Mouse (Mus musculus): ENCODE measurements at regions not wholly inside any gene's neighbourhood (a gene's known extent, or its start where the extent isn't known, plus 50 kb on each side); places are given as distances from the start of the nearest gene placed in this dataset.

GRCm38 (mm10) chr8:126807171-126807768 lies 138.4 kb downstream of the Tomm20 start:
- no peak for DNase-seq

GRCm38 (mm10) chr8:126806591-126806990 lies 139.1 kb downstream of the Tomm20 start:
- no peak for DNase-seq

GRCm38 (mm10) chr8:126806181-126806560 lies 139.5 kb downstream of the Tomm20 start:
- no peak for DNase-seq

DNA sequence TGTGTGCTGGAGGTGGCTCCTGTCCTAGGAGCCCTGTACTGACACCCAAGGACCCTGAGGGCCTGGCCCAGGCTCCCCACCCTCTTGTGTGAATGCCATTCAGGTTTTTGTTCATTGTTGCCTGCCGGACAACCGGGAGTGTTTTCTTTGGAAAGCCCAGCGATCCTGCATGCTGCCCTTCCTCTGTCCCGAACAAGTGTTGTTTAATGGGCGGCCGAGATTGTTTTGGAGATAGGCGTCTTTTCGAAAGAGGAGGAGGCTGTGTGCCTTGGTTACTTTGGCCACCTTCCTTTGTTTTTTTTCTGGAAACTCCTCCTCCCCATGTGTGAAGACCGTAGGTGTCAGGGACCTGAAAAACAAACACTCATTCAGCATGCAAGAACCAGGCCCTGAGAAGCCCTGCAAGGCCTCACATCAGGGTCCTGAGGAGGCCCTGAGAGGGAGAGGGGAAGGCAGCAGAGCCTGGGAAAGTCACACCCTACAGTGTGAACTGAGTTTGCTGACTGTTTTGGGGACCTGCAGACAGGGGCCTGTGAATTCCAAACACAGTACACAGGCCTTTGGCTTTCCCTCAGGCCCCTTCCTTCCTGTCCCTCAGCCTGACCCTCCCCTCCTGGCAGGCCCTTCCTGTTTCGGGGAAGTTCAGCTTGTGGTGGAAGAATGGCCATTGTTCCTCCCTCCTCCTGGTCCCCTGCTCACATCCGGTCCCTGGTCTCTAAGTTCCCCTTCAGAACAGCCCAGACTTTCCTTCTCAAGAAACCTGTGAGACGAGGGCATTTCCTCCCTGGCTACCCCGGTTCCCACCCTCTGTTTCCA lies 140.1 kb downstream of the Tomm20 start:
- no peak for DNase-seq

DNA sequence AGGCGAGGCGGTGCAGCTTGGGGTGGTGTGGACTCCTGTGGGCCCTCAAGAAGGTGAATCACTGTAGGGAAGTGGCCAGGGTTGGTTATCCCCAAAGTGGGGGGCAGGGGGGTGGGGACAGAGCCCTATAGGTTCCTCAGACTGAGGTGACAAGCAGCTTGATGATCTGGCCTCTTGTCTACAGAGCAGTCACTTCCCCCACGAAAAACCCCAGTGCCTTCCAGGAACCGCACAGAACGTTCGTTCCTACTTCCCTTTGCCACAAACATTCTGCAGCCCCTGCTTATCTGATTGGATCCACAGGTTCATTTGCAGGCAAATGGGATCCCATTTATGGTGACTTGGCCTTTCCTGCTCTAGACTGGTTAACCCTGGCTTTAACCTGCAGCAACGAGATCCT lies 141.5 kb downstream of the Tomm20 start:
- DNase-seq: no peak

- no peak for DNase-seq
Observed at GRCm38 (mm10) chr8:126802641-126803040, 143.0 kb downstream of the Tomm20 start.

DNA sequence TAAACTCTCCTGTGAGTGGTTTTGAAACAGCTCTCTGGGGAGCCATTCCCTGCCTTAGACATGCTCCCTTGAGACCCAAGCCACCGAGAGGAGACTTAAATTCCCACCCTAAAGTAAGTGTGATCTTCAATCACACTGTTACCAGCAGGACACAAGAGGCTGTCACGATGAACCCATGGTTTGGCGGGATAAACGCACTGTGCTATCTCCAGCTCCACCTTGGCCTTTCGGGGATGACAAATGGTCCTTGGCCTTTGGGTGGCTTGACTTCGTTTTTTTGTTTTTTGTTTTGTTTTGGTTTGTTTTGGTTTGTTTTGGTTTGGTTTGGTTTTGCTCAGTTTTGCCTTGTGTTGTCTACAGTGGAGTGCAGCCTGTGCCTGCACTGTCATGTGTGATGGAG lies 144.7 kb downstream of the Tomm20 start:
- DNase-seq: no peak

DNA sequence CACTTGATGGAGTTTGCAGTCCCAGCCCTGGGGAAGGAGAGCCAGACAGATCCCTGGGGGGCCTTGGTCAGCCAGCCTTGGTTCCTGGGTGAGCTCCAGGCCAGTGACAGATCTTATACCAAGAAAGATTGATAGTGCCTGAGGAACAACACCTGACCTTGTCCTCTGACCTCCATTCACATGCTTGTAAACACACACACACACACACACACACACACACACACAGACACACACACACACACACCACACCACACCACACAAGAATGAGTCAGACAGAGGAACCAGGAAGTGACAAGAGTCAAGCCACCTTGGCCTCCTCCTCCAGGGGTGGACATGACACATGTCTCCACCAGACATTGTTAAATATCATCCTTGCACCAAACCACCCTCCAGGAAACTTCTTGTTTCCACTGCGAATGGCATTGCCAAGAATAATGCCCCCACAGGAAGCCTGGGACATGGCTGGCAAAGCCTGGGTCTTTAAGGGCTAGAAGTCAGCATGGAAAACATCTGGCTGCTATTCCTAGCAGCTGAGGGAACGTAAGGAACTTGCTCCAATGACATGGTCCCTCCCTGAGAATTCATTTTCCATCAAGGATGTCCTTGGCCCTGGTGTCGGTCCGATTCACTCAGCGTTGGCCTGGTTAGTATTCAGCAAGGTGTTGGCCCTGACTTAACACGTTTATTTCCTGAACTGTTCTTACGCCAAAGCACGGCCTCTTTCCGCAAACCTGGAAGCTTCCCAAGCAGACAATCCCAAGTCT lies 147.9 kb downstream of the Tomm20 start:
- no peak for DNase-seq

DNA sequence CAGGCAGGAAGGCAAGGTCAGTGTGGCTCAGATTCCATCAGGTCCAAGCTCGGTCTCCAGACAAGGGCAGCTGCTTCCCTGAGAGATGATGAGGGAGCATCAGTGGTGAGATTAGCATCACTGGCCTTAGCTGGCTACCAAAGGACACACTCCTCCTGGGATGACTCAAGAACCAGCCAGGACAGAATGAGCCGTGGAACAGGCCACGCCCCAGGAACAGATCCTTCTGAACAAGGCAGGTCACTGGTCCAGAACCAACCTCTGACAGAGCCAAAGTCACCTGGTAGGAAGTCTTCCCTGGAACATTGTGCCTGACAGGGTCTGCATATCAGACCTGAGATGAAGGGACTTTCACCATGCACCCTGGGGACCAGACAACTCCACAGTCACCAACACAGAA lies 152.0 kb downstream of the Tomm20 start:
- DNase-seq: no peak

- no peak for DNase-seq
Observed at GRCm38 (mm10) chr8:126791069-126791468, 154.6 kb downstream of the Tomm20 start.

DNA sequence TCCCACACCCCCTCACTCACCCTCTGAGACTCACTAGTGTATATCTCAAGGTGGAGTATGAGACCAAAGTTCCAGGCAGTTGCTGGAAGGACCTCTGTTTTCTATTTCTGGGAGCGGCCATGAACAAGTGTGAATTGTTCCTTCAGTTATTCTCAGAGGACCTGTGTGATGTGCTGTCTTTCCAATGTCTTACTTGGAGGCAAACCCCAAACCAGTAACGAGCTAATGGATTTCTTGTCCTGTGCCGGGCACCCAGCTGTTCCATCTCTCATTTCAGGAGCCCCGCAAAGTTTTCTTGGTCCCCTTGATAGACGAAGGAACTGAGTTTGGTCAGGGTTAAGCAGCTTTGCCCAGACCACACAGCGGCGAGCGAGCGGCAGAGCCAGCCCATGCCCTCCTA lies 155.4 kb downstream of the Tomm20 start:
- no peak for DNase-seq

DNA sequence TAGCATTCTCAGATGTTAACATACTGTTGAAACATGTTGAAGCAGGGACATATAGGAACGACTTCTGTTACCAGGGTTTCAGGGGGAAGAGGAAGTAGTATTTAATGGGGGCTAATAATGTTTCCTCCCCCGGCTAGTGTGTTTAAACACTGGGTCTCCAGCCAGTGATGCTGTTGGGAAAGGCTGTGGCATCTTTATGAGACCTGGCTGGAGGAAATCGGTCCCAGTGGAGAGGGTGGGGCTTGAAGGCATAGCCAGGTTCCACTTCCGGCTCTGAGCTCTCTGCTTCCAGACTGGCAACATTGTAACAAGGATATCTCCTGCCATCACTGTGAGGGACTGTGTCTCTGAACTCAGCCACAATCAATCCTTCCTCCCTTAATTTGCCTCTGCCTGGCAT lies 156.6 kb downstream of the Tomm20 start:
- DNase-seq: no peak

GRCm38 (mm10) chr8:126788669-126789068 lies 157.0 kb downstream of the Tomm20 start:
- DNase-seq: no peak

DNA sequence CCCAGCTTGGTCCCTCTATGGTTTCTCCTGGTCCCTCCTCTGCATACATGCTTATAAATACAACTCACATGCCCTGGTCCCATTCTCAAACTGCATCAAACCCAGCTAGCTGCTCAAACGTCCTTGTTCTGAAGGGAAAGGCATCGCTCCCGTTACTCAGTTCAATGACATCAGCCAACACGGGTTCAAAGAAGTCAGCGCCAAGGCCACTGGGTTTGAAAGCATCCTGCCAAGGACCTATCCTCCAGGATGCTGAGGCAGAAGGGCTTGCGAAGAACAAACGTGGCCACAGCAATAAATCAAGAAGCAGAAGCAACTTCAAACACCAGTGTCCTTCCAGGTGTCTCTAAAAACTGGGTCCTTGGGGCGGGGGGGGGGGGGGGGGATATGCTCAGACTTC lies 158.2 kb downstream of the Tomm20 start:
- no peak for DNase-seq

- no peak for DNase-seq
Observed at GRCm38 (mm10) chr8:126785211-126785610, 160.4 kb downstream of the Tomm20 start.

- DNase-seq: no peak
Observed at GRCm38 (mm10) chr8:126784604-126785003, 161.0 kb downstream of the Tomm20 start.

DNA sequence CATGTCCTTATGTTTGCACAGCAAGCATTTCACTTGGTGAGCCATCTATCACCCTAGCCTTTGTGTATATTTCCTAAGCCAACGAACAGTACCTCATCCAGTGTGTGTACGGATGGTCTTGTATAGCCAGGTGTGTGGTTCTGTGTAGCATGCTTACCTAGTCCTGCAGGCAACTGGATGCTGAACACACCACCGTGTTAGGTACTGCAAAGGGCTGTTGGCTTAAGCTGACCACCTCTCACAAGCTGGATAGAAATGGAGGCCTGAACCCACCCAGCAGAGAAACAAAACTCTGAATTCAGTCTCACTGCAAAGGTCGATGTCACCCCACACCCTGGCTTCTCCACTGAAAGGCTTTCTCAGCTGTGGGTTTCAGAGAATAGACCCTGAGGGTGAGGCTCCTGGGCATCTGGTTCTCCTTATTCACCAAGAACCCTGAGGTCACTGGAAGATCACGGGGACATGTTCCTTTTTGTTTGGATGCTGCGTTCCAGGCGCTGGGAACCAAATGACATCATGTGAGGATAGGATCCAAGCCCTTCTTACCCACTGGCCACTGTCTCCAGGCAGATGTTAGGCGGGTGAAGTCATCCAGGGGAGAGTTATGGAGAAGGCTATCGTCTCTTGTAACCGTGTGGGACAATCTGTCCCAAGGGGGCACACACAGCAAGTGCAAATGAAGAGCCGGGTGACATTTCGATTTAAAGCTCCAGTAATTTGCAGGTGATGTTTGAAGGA lies 161.8 kb downstream of the Tomm20 start:
- DNase-seq: no peak

DNA sequence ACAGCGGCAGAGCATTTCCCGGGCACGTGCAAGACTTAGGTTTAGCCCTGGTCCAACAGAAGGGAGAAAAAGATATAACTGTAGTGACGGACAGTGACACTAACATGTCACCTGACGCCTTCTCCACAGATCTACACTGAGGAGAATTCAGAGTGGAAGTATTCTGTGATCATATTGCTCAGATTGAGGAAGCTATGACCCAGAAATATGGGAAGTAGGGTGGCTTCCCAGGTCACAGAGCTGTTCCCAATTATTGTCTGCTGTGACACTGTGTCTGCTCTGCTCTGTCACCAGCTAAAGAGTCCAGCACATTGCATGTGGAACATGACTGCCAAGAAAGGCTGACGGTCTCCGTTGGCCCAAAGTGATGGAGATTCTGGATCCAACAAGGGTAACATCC lies 167.0 kb downstream of the Tomm20 start:
- no peak for DNase-seq

DNA sequence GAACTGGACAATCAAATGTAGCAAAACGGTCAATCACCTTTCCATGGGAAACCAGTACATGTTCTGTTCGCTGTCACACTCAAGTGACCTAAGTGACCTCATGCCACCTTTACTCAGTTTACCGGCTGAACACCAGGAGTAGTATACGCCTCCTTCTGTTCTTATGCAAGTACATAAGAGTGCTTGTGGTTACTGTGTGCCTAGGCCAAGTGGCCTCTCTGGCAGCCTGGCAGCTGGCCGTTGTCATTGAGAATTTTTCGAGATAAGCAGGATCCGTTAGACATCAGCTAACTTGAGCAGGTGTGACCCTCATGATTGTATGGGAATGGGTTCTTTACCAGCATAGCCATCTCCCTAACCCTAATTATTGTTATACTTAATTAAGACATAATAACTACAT lies 167.5 kb downstream of the Tomm20 start:
- no peak for DNase-seq

GRCm38 (mm10) chr8:126776605-126777469 lies 168.8 kb downstream of the Tomm20 start:
- no peak for DNase-seq

- DNase-seq: no peak
Observed at GRCm38 (mm10) chr8:126775334-126775733, 170.3 kb downstream of the Tomm20 start.

- DNase-seq: no peak
Observed at GRCm38 (mm10) chr8:126774816-126775215, 170.8 kb downstream of the Tomm20 start.

Measured in cerebellum, postnatal 25 days (tissue).